Comparison of ENCODE assay signal across 20 mouse cellular contexts in genomic region chr9:122284696-122285095, GRCm38 (mm10). TPM values are rescaled to one million over a fixed set of nuclear protein-coding genes. Genes with fewer than 3 reads are reported as not detected.
DNase-seq lines count a peak whose midpoint lies in the region; ATAC-seq and TF ChIP-seq lines count a peak whose summit lies in the region.
"Had no signal": no experiment of that assay in that cellular context is flagged by ENCODE, and none has a peak within 500 bp of the region (broad histone marks: within the 10 kb centered on the region; RNA-seq: fewer than 3 reads in every experiment).

No protein-coding gene starts in this region.

- no peak for DNase-seq in forebrain, embryonic 10.5 days (ENCODE audit: extremely low spot score, low spot score)
- DNase-seq in liver, postnatal 0 days, result no peak
- no peak for DNase-seq in liver
- no peak for DNase-seq in embryonic facial prominence, embryonic 10.5 days (ENCODE audit: low spot score)
- DNase-seq in embryo, embryonic 10 days (ENCODE audit: low spot score), result no peak
- DNase-seq: adrenal gland, adult 2 months; adrenal gland, postnatal 36 days; cerebellum, adult 8-10 months; gastrocnemius, postnatal 14 days; layer of hippocampus, postnatal 36 days; lung, postnatal 4 days had no signal

- no peak overlapping the region for H3K4me3 ChIP-seq in forebrain, embryonic 10.5 days
- no peak overlapping the region for H3K4me3 ChIP-seq in forebrain, embryonic 15.5 days
- H3K4me3 ChIP-seq in liver, postnatal 0 days (ENCODE audit: low read depth, low read length), result no peak overlapping the region
- H3K4me3 ChIP-seq in embryonic facial prominence, embryonic 10.5 days, result no peak overlapping the region
- H3K4me3 ChIP-seq in small intestine, adult 2 months (ENCODE audit: low read depth, low read length), result no peak overlapping the region
- H3K4me3 ChIP-seq: embryonic facial prominence, embryonic 12.5 days; heart, embryonic 15.5 days; hindbrain, embryonic 13.5 days; megakaryocyte, embryonic 14.5 days; neural tube, embryonic 13.5 days had no signal

- H3K27me3 ChIP-seq in forebrain, embryonic 10.5 days (ENCODE audit: poor library complexity, severe bottlenecking), result no peaks in the 10 kb centered on the region
- H3K27me3 ChIP-seq in forebrain, embryonic 15.5 days, result no peaks in the 10 kb centered on the region
- no peaks in the 10 kb centered on the region for H3K27me3 ChIP-seq in liver, postnatal 0 days (ENCODE audit: insufficient read depth, low read length)
- no peaks in the 10 kb centered on the region for H3K27me3 ChIP-seq in embryonic facial prominence, embryonic 10.5 days (replicated peaks; ENCODE audit: low read depth, poor library complexity, severe bottlenecking)
- H3K27me3 ChIP-seq in small intestine, adult 2 months (ENCODE audit: control insufficient read depth, insufficient read depth, low read length), result no peaks in the 10 kb centered on the region
- H3K27me3 ChIP-seq: CH12.LX; embryonic facial prominence, embryonic 12.5 days; heart, embryonic 15.5 days; hindbrain, embryonic 13.5 days; neural tube, embryonic 13.5 days had no signal

- no peaks in the 10 kb centered on the region for H3K9me3 ChIP-seq in forebrain, embryonic 10.5 days
- no peaks in the 10 kb centered on the region for H3K9me3 ChIP-seq in forebrain, embryonic 15.5 days
- H3K9me3 ChIP-seq in liver, postnatal 0 days (ENCODE audit: low read length), result no peaks in the 10 kb centered on the region
- no peaks in the 10 kb centered on the region for H3K9me3 ChIP-seq in embryonic facial prominence, embryonic 10.5 days
- H3K9me3 ChIP-seq: embryonic facial prominence, embryonic 12.5 days; heart, embryonic 15.5 days; hindbrain, embryonic 13.5 days; neural tube, embryonic 13.5 days had no signal

- no peak overlapping the region for H3K9ac ChIP-seq in forebrain, embryonic 15.5 days (replicated peaks)
- no peak overlapping the region for H3K9ac ChIP-seq in liver, postnatal 0 days (replicated peaks)
- H3K9ac ChIP-seq: embryonic facial prominence, embryonic 12.5 days; heart, embryonic 15.5 days; hindbrain, embryonic 13.5 days; liver, embryonic 14.5 days; neural tube, embryonic 13.5 days had no signal

- no peak for TF ChIP-seq CTCF in liver, postnatal 0 days (IDR thresholded peaks at IDR 0.05; ENCODE audit: low read depth)
- no peak for TF ChIP-seq CTCF in small intestine, adult 2 months (IDR thresholded peaks at IDR 0.05; ENCODE audit: extremely low read depth, insufficient read length, insufficient replicate concordance, low read depth, low read length)

- WGBS in forebrain, embryonic 10.5 days, result 44% methylated on average over 2 of the region's 2 CpGs
- 47% methylated on average over 2 of the region's 2 CpGs for WGBS in forebrain, embryonic 15.5 days
- 56% methylated on average over 2 of the region's 2 CpGs for WGBS in liver, postnatal 0 days (ENCODE audit: insufficient replicate concordance)
- WGBS in embryonic facial prominence, embryonic 10.5 days, result 31% methylated on average over 2 of the region's 2 CpGs
- 10% methylated on average over 2 of the region's 2 CpGs for WGBS in small intestine, adult 2 months

- ATAC-seq in forebrain, embryonic 15.5 days (replicated peaks), result no peak
- peak; percentile 59 for ATAC-seq in liver, postnatal 0 days

- TF ChIP-seq EP300 in liver, postnatal 0 days (IDR thresholded peaks at IDR 0.05; ENCODE audit: low read depth), result no peak

- peak overlapping the region; percentile 78 for H3K27ac ChIP-seq in forebrain, embryonic 10.5 days
- no peak overlapping the region for H3K27ac ChIP-seq in forebrain, embryonic 15.5 days (replicated peaks)
- peak overlapping the region; percentile 53 for H3K27ac ChIP-seq in liver, postnatal 0 days (ENCODE audit: low read depth)
- peak overlapping the region; percentile 57 for H3K27ac ChIP-seq in embryonic facial prominence, embryonic 10.5 days (replicated peaks)
- peak overlapping the region; percentile 19 for H3K27ac ChIP-seq in small intestine, adult 2 months (ENCODE audit: insufficient read depth, low read depth, low read length)
- H3K27ac ChIP-seq: embryonic facial prominence, embryonic 12.5 days; heart, embryonic 15.5 days; hindbrain, embryonic 13.5 days; liver, embryonic 14.5 days; neural tube, embryonic 13.5 days had no signal

- peaks cover 4% of the 10 kb centered on the region for H3K36me3 ChIP-seq in forebrain, embryonic 10.5 days (replicated peaks)
- no peaks in the 10 kb centered on the region for H3K36me3 ChIP-seq in forebrain, embryonic 15.5 days
- H3K36me3 ChIP-seq in liver, postnatal 0 days (replicated peaks; ENCODE audit: insufficient read depth, low read length), result no peaks in the 10 kb centered on the region
- H3K36me3 ChIP-seq in embryonic facial prominence, embryonic 10.5 days (replicated peaks), result no peaks in the 10 kb centered on the region
- H3K36me3 ChIP-seq in small intestine, adult 2 months (ENCODE audit: control insufficient read depth, insufficient read depth, low read length), result no peaks in the 10 kb centered on the region
- H3K36me3 ChIP-seq: embryonic facial prominence, embryonic 12.5 days; heart, embryonic 15.5 days; hindbrain, embryonic 13.5 days; neural tube, embryonic 13.5 days had no signal

- no peak for TF ChIP-seq POLR2A in small intestine, adult 2 months (IDR thresholded peaks at IDR 0.05; ENCODE audit: low read depth, low read length)

- peaks cover 53% of the 10 kb centered on the region for H3K4me1 ChIP-seq in forebrain, embryonic 10.5 days
- peaks cover 13% of the 10 kb centered on the region for H3K4me1 ChIP-seq in forebrain, embryonic 15.5 days
- peaks cover 11% of the 10 kb centered on the region for H3K4me1 ChIP-seq in liver, postnatal 0 days (ENCODE audit: insufficient read depth)
- H3K4me1 ChIP-seq in embryonic facial prominence, embryonic 10.5 days, result peaks cover 26% of the 10 kb centered on the region
- peaks cover 28% of the 10 kb centered on the region for H3K4me1 ChIP-seq in small intestine, adult 2 months (ENCODE audit: control insufficient read depth, insufficient read depth, insufficient read length, low read length)

- H3K4me2 ChIP-seq in forebrain, embryonic 15.5 days (replicated peaks), result no peak overlapping the region
- H3K4me2 ChIP-seq in liver, postnatal 0 days (ENCODE audit: low read depth, low read length), result 0 out of 2 replicates have a peak overlapping the region, but pooled peaks have one; percentile 2
- H3K4me2 ChIP-seq: embryonic facial prominence, embryonic 12.5 days; heart, embryonic 15.5 days; hindbrain, embryonic 13.5 days; neural tube, embryonic 13.5 days had no signal

RNA-seq across cellular contexts. Expression of gene Ano10, which starts 9.5 kb away (rescaled TPM):
- 29.9 and 31.1 TPM in 2 replicates for polyA plus RNA-seq in forebrain, embryonic 10.5 days (2016; fragmentation: Nextera tagmentation; extraction: Ambion mirVana)
- polyA plus RNA-seq in forebrain, embryonic 15.5 days (2015; fragmentation: Nextera tagmentation; extraction: Ambion mirVana), result 34.4 and 35.2 TPM in 2 replicates
- polyA plus RNA-seq in liver, postnatal 0 days (2015; fragmentation: Nextera tagmentation; extraction: Ambion mirVana), result 13.7 and 14.2 TPM in 2 replicates
- 26.3 and 27.9 TPM in 2 replicates for polyA plus RNA-seq in embryonic facial prominence, embryonic 10.5 days (2016; fragmentation: Nextera tagmentation; extraction: Ambion mirVana)
- polyA plus RNA-seq in small intestine, adult 2 months (2012; rRNA removed), result 24.8 and 80.3 TPM in 2 replicates
